Mouse (Mus musculus): ENCODE results near the gene Atp2b1.
"Not testable (repeated sequence)": the region's sequence is repeated elsewhere in the genome, so short reads cannot be mapped to it uniquely, and the experiment has no call there.

The Atp2b1 gene

GRCm38 (mm10) chr10:98966407-98967215 is 52.4 kb downstream of the Atp2b1 start:
- DNase-seq = no peak

- no peak for DNase-seq
These were observed 53.2 kb downstream of the Atp2b1 start for GRCm38 (mm10) chr10:98967240-98967891.

- DNase-seq = no peak
These were observed 56.7 kb downstream of the Atp2b1 start for GRCm38 (mm10) chr10:98970917-98971316.

- DNase-seq = no peak
These were observed 58.2 kb downstream of the Atp2b1 start for GRCm38 (mm10) chr10:98972359-98972758.

- no peak for DNase-seq
These were observed 58.9 kb downstream of the Atp2b1 start for GRCm38 (mm10) chr10:98972912-98973605.

GRCm38 (mm10) chr10:98974645-98975044 is 60.4 kb downstream of the Atp2b1 start:
- DNase-seq = no peak

- DNase-seq = no peak
These were observed 61.4 kb downstream of the Atp2b1 start for GRCm38 (mm10) chr10:98975611-98976010.

- DNase-seq = no peak
These were observed 62.8 kb downstream of the Atp2b1 start for GRCm38 (mm10) chr10:98976877-98977494.

GRCm38 (mm10) chr10:98978766-98979165 is 64.6 kb downstream of the Atp2b1 start:
- DNase-seq = no peak

GRCm38 (mm10) chr10:98979296-98979695 is 65.1 kb downstream of the Atp2b1 start:
- DNase-seq = no peak

- no peak for DNase-seq
These were observed 65.7 kb downstream of the Atp2b1 start for GRCm38 (mm10) chr10:98979951-98980350.

- DNase-seq = no peak
These were observed 77.8 kb downstream of the Atp2b1 start for GRCm38 (mm10) chr10:98991964-98992363.

GRCm38 (mm10) chr10:98993186-98993585 is 79.0 kb downstream of the Atp2b1 start:
- no peak for DNase-seq

- not testable (repeated sequence) for DNase-seq
These were observed 81.0 kb downstream of the Atp2b1 start for GRCm38 (mm10) chr10:98995016-98995747.

- DNase-seq = no peak
These were observed 90.7 kb downstream of the Atp2b1 start for GRCm38 (mm10) chr10:99004866-99005265.

- DNase-seq = no peak
These were observed 96.9 kb downstream of the Atp2b1 start for GRCm38 (mm10) chr10:99011084-99011483.

GRCm38 (mm10) chr10:99012086-99012485 is 97.9 kb downstream of the Atp2b1 start:
- no peak for DNase-seq

GRCm38 (mm10) chr10:99014737-99015136 is 100.5 kb downstream of the Atp2b1 start:
- no peak for DNase-seq

- no peak for DNase-seq
These were observed 102.8 kb downstream of the Atp2b1 start for GRCm38 (mm10) chr10:99016996-99017395.

GRCm38 (mm10) chr10:99027462-99027861 is 113.3 kb downstream of the Atp2b1 start:
- DNase-seq = no peak

- no peak for DNase-seq
These were observed 115.6 kb downstream of the Atp2b1 start for GRCm38 (mm10) chr10:99029844-99030243.

Measured in thymus, postnatal 25 days (tissue).